Mouse (Mus musculus) liver, embryonic 14.5 days (tissue): ENCODE results near the gene Plek. TPM values are rescaled to one million over a fixed set of nuclear protein-coding genes. Genes with fewer than 3 reads are reported as not detected.

ENCODE experiments used
- ATAC-seq: fragments of 200-750 bp; cut with Nextera tagmentation; 2 replicates; pipeline ENCODE4 v1.8.0; 2017; ENCODE audit warnings: moderate number of reproducible peaks, mild to moderate bottlenecking, moderate library complexity; ENCODE audit not compliant: insufficient read depth
- DNase-seq, 3 experiments: peaks; one replicate each; pipeline ENCODE4 v3.0.0-alpha.2; 2012 to 2013; ENCODE audit warnings: low read depth in 3 of 3, low spot score in 3 of 3
- H3K27ac ChIP-seq: fragments of 300-500 bp; sonication (generic); 2 replicates; pipeline ENCODE4 v1.5.1; 2014; ENCODE audit warnings: moderate library complexity, mild to moderate bottlenecking, control low read depth, inconsistent platforms
- H3K27me3 ChIP-seq: fragments of 300-500 bp; sonication (generic); 2 replicates; pipeline ENCODE4 v1.6.1; 2014; ENCODE audit warnings: mild to moderate bottlenecking, low read length, moderate library complexity; ENCODE audit not compliant: control insufficient read depth, insufficient read depth
- H3K36me3 ChIP-seq: fragments of 300-500 bp; sonication (generic); replicated peaks from 2 replicates; pipeline ENCODE4 v1.6.1; 2014; ENCODE audit warnings: low read depth; ENCODE audit not compliant: control insufficient read depth, insufficient read depth
- H3K4me1 ChIP-seq, 2 experiments: fragments of 200-500 bp in 1 of 2; fragments of 300-500 bp in 1 of 2; sonication (generic) in 1 of 2; replicated peaks; 2 replicates each; pipeline ENCODE4 v1.6.1; 2012 to 2014; ENCODE audit warnings: antibody characterized with exemption in 1 of 2, inconsistent platforms in 1 of 2, low read length in 1 of 2; ENCODE audit not compliant: control insufficient read depth in 2 of 2, insufficient read depth in 2 of 2
- H3K4me2 ChIP-seq: fragments of 300-500 bp; sonication (generic); 2 replicates; pipeline ENCODE4 v1.6.1; 2014; ENCODE audit warnings: low read depth, mild to moderate bottlenecking, control low read depth, moderate library complexity
- H3K4me3 ChIP-seq, 2 experiments: fragments of 200-500 bp in 1 of 2; fragments of 300-500 bp in 1 of 2; sonication (generic) in 1 of 2; 2 replicates each; pipeline ENCODE4 v1.5.1; 2012 to 2014; ENCODE audit warnings: low read depth in 2 of 2, low read length in 2 of 2, mild to moderate bottlenecking in 2 of 2, control low read depth in 1 of 2, inconsistent platforms in 1 of 2, moderate library complexity in 1 of 2; ENCODE audit not compliant: insufficient read depth in 1 of 2
- H3K9ac ChIP-seq: fragments of 300-500 bp; sonication (generic); replicated peaks from 2 replicates; pipeline ENCODE4 v1.6.1; 2014; ENCODE audit warnings: mild to moderate bottlenecking, control low read depth, moderate library complexity
- H3K9me3 ChIP-seq: fragments of 300-500 bp; sonication (generic); 2 replicates; pipeline ENCODE4 v1.6.1; 2016; ENCODE audit warnings: low read length, mixed read lengths; ENCODE audit not compliant: control insufficient read depth
- CTCF ChIP-seq: IDR thresholded peaks from 2 replicates; pipeline ENCODE4 v1.5.1; 2016; ENCODE audit warnings: antibody characterized with exemption, low read depth, control low read depth
- EP300 ChIP-seq: IDR thresholded peaks from 2 replicates; pipeline ENCODE4 v1.6.1; 2016; ENCODE audit warnings: antibody characterized with exemption, low read depth
- WGBS: fragments of 180-500 bp; shearing (Covaris S2); extraction: QIAGEN DNeasy Blood & Tissue Kit; methylation state at CpG from one replicate; pipeline ENCODE4 v1.1.7; 2014; ENCODE audit not compliant: insufficient replicate concordance; 5-methylcytosine and 5-hydroxymethylcytosine counted together
- polyA plus RNA-seq, 2 experiments: library from polyadenylated mRNA; depleted of rRNA in 1 of 2; stranded (reverse) in 1 of 2; unstranded in 1 of 2; fragments of >200 nt; fragmentation: Nextera tagmentation in 1 of 2; extraction: Ambion mirVana in 1 of 2; gene quantifications; 2 replicates each; pipeline versions ENCODE4 v1.2.1 to v1.2.3; 2012 to 2014

The Plek gene
- polyA plus RNA-seq, 2 experiments, result 10.9 to 18.2 TPM

DNA sequence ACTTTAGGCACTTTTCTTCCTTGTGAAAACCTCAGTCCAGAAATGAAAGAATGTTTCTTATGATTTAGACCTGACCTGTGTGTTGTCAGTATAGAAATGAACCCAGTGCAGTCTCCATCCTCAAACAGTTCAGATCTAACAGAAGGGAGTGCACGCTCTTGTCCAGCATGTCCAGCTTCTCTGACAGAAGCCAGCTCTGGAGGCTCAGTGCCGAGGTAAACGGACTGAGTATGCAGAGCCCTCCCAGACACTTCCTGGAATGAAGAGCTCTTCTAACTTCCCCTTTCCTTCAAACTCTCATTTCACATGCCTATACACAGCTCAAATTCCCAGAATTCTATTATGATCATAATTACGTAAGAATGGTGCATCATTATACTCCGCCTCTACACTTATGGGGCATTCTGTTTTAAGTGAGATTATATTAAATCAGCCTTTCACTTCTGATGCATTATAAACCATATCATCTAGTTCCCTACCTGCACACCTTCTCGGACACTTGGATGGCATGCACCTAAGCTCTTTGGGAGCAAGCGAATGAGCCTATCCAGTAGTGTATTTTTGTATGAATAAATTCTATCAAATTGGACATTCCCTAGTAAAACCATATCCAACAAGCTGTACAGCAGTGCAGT is 49.3 kb downstream of the Plek start:
- Histone ChIP-seq H3K27me3 (no peaks in the 10 kb centered on the region), H3K9ac (no peak overlapping the region), H3K27ac (no peak overlapping the region), H3K9me3 (no peaks in the 10 kb centered on the region), H3K4me2 (no peak overlapping the region), H3K4me1 (peaks cover 0 to 19% of the 10 kb centered on the region in 2 experiments; a peak in 2 of 4 replicates), H3K36me3 (no peaks in the 10 kb centered on the region), H3K4me3 (no peak overlapping the region)
- DNase-seq (no peak), ATAC-seq (peak; percentile 36; the same call in 1 of the 2 replicates)
- TF ChIP-seq EP300 (no peak), CTCF (no peak)
- 37% methylated on average over 7 of the region's 7 CpGs for WGBS

DNA sequence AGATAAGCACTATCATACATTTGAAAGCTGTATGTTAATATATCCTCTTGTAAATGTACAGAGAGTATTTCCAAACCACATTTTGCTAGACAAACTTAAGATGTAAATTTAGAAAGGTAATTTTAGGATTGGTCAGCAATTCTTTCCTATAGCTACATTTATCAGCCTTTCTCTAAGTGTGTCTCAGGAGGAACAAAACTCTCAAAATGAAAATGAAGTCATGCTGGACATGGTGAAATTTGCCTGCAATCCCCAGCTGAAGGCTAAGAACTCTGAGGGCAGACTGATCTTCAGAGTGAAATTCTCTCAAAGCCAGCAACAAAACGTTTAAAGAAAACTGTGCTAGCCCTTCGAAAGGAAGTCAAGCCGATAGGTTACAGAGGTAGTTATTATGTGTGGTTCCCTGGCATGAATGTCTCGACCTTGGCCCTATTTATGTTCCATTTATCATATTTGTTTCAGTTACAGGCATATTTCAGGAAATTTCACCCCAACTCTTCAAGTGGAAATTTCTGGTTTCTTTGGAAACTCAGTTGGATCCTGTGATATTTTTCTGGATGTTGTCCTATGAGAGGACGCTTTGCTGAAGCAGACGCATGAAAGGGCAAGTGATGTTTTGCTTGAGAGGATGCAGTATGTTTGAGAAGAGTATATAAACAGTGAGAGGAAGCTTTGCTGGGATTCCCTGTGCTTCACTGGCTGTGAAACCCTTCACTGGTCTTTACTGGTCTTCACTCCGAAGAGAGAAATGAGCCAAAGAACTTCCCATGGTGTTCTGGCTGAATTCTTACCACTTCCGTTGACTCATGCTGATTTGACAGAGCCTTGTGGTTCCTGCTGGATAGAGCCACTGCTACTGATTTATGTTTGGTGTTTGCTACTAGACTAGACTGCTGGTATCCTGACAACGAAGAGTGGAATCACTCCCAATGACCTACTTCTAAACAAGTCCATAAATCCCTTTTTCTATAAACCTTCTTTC is 51.5 kb downstream of the Plek start:
- no peak overlapping the region for H3K4me3 ChIP-seq
- ATAC-seq (no peak), DNase-seq (no peak)
- H3K27ac ChIP-seq, result no peak overlapping the region
- peaks cover 0 to 19% of the 10 kb centered on the region in 2 experiments; a peak in 2 of 4 replicates for H3K4me1 ChIP-seq
- TF ChIP-seq EP300 (no peak), CTCF (no peak)
- H3K9me3 ChIP-seq, result no peaks in the 10 kb centered on the region
- WGBS, result 36% methylated on average over 9 of the region's 9 CpGs
- no peak overlapping the region for H3K9ac ChIP-seq
- H3K27me3 ChIP-seq, result no peaks in the 10 kb centered on the region
- no peak overlapping the region for H3K4me2 ChIP-seq
- H3K36me3 ChIP-seq, result no peaks in the 10 kb centered on the region

- Histone ChIP-seq H3K9ac (no peak overlapping the region), H3K9me3 (no peaks in the 10 kb centered on the region), H3K4me3 (no peak overlapping the region), H3K4me1 (peaks cover 0 to 16% of the 10 kb centered on the region in 2 experiments; a peak in 2 of 4 replicates), H3K27me3 (no peaks in the 10 kb centered on the region), H3K27ac (no peak overlapping the region), H3K4me2 (no peak overlapping the region), H3K36me3 (no peaks in the 10 kb centered on the region)
- DNase-seq, result no peak
- TF ChIP-seq EP300 (no peak), CTCF (no peak)
- no peak for ATAC-seq
Measured at GRCm38 (mm10) chr11:16999933-17000332, 52.2 kb downstream of the Plek start.

DNA sequence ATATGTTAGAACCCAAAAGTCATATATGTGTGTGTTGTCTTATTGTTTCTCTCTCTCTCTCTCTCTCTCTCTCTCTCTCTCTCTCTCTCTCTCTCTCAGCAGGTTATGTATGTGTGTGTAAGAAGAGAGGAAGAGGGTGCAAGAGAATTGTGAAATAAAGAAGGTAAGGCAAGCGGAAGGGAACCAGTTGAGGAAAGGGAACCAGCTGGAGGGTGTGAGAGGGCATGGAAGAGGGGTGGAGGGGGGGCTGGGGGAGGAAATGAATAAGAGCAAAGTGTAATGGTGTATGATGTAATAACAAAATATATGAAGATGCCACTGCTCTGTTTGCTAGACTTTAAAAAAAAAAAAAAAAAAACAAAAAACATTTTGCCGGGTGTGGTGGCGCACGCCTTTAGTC is 52.8 kb downstream of the Plek start:
- Histone ChIP-seq H3K36me3 (no peaks in the 10 kb centered on the region), H3K4me3 (no peak overlapping the region), H3K4me2 (no peak overlapping the region), H3K27ac (no peak overlapping the region), H3K9ac (no peak overlapping the region), H3K4me1 (peaks cover 0 to 13% of the 10 kb centered on the region in 2 experiments; a peak in 2 of 4 replicates), H3K9me3 (no peaks in the 10 kb centered on the region), H3K27me3 (no peaks in the 10 kb centered on the region)
- no peak for DNase-seq
- ATAC-seq, result no peak
- WGBS, result 72% methylated on average over 4 of the region's 4 CpGs
- no peak for TF ChIP-seq EP300
- no peak for TF ChIP-seq CTCF

GRCm38 (mm10) chr11:16997465-16997864 is 54.7 kb downstream of the Plek start:
- Histone ChIP-seq H3K4me3 (no peak overlapping the region), H3K36me3 (no peaks in the 10 kb centered on the region), H3K9me3 (no peaks in the 10 kb centered on the region), H3K4me1 (peaks cover 0 to 5% of the 10 kb centered on the region in 2 experiments; a peak in 1 of 4 replicates), H3K27ac (no peak overlapping the region), H3K27me3 (no peaks in the 10 kb centered on the region), H3K4me2 (no peak overlapping the region), H3K9ac (no peak overlapping the region)
- DNase-seq, result no peak
- no peak for ATAC-seq
- TF ChIP-seq CTCF, result no peak
- no peak for TF ChIP-seq EP300
